Mouse (Mus musculus) Patski (cell line): ENCODE results near the gene Mrpl48. TPM values are rescaled to one million over a fixed set of nuclear protein-coding genes. Genes with fewer than 3 reads are reported as not detected.
A peak's percentile ranks its signal among the peaks of the same experiment; 100 is the strongest.

Experiments
- ATAC-seq: fragments of 100-300 bp; one replicate; pipeline ENCODE4 v1.8.0; 2021
- CTCF ChIA-PET: fragments of 350-600 bp; sonication (Branson Sonifier 250); formaldehyde crosslinking; loops from one replicate; lab custom pipeline; 2022; ENCODE audit warnings: inconsistent platforms; lab: Charles Lee
- POLR2A ChIA-PET: fragments of 350-600 bp; sonication (Branson Sonifier 250); formaldehyde crosslinking; loops from one replicate; lab custom pipeline; 2022; ENCODE audit warnings: antibody characterized with exemption, inconsistent platforms; lab: Charles Lee
- DNase-seq: peaks from one replicate; pipeline ENCODE4 v3.0.0-alpha.2; 2011; ENCODE audit warnings: low read depth, low spot score
- H3K27me3 ChIP-seq: fragments of 371-371 bp; one replicate; pipeline ENCODE4 v1.5.1; 2021
- CTCF ChIP-seq: fragments of 100-300 bp; IDR thresholded peaks from one replicate; pipeline ENCODE4 v1.5.1; 2021
- in situ Hi-C: fragments of 300-500 bp; cut with MboI; formaldehyde crosslinking; loops from 3 replicates; pipeline ENCODE4 v1.11.1; 2018; ENCODE audit warnings: low pct_unique_long_range_greater_than_20kb, mixed read lengths
- polyA plus RNA-seq: library from polyadenylated mRNA; unstranded; gene quantifications from one replicate; pipeline ENCODE4 v1.2.3, GENCODE M21; 2021

Mrpl48 gene
- polyA plus RNA-seq, 1 experiment from 2014 or later: 25.3 TPM

GRCm38 (mm10) chr7:100539516-100539915 is 68.6 kb downstream of the Mrpl48 start:
- ChIA-PET POLR2A (no interaction called here), CTCF (interaction anchor here (1.2 kb wide), 1 partner anchor 19 kb away, joined by 3 read pairs; no protein-coding TSS in a partner anchor)
- no peaks in the 10 kb centered on the region for H3K27me3 ChIP-seq
- in situ Hi-C loops: no loop called here
- TF ChIP-seq CTCF: no peak
- ATAC-seq: no peak
- no peak for DNase-seq

GRCm38 (mm10) chr7:100537519-100537902 is 70.6 kb downstream of the Mrpl48 start:
- CTCF ChIA-PET: interaction anchor here (1.3 kb wide), 1 partner anchor 101 kb away, joined by 3 read pairs; no protein-coding TSS in a partner anchor
- TF ChIP-seq CTCF: no peak
- in situ Hi-C loops: no loop called here
- ATAC-seq (no peak), DNase-seq (no peak)
- POLR2A ChIA-PET: interaction anchor here (1.0 kb wide), 1 partner anchor 14 kb away, joined by 3 read pairs; no protein-coding TSS in a partner anchor
- H3K27me3 ChIP-seq: no peaks in the 10 kb centered on the region

DNA sequence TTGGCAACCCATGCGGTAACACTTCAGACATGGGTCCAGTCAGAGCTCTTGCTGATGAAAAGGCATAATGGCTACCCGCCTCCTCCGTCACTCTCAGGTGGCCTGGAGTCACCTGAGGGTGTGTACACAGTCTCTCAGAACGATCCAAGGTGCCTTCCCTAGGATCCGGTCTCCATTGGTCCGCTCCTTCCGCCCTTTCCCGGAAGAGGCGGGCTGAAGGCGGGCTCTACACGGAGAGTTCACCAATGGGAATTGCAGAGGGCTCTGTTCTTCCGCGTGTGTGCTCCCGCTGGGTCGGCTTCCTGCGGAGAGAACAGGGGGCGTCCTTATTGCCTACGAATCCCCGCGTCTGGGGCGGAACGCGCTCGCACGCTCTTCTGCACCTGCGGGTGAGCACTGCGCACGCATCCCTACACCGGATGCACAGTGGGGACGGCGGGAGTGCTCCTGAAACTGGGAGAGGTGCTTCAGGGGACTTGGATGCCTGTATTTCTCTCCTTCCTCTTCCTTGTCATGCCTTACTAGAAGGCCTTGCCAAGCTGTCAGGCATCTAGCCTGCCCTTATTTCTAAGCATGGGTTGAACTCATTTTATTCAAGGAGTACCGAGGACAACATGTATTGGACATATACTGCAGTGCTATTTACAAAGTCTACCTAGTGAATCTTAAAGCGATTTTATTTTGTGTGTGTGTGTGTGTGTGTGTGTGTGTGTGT is 71.1 kb downstream of the Mrpl48 start, which contains the start of gene Coa4:
TSS of gene Coa4 (plus strand) at position 268 of the 715 bp plus-strand sequence.
- ATAC-seq: peak; percentile 94
- no peaks in the 10 kb centered on the region for H3K27me3 ChIP-seq
- CTCF ChIA-PET: no interaction called here
- in situ Hi-C loops: no loop called here
- TF ChIP-seq CTCF: no peak
- POLR2A ChIA-PET: interaction anchor here (0.6 to 1.2 kb wide), 4 partner anchors 13 to 305 kb away, joined by 3 to 4 read pairs (median 3); no protein-coding TSS in a partner anchor
- DNase-seq: peak; percentile 56

- in situ Hi-C loops: no loop called here
- ChIA-PET CTCF (interaction anchor here (0.6 to 0.7 kb wide), 2 partner anchors 15 to 312 kb away, joined by 3 to 4 read pairs; no protein-coding TSS in a partner anchor), POLR2A (interaction anchor here (1.2 kb wide), 1 partner anchor 103 kb away, joined by 3 read pairs; no protein-coding TSS in a partner anchor)
- no peaks in the 10 kb centered on the region for H3K27me3 ChIP-seq
- TF ChIP-seq CTCF: no peak
- no peak for DNase-seq
- ATAC-seq: no peak
These were observed 72.3 kb downstream of the Mrpl48 start for GRCm38 (mm10) chr7:100535831-100536230.

DNA sequence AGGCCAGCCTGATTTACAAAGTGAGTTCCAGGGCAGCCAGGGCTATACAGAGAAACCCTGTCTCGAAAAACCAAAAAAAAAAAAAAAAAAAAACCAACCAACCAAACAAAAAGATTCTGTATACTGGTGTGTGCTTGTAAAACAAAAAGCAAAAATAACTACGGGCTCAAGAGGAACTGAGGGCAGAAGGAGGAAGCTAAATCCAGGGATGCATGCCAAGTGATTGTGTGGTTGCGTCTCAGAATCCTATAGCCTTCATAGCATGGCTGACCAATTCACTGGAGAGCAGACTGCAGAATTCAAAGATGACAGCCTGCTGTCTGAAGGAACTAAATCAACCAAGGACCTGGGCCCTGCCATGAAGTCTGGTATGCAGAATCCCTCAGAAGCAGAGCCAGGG is 73.9 kb downstream of the Mrpl48 start:
- ChIA-PET CTCF (no interaction called here), POLR2A (interaction anchor here (0.7 kb wide), 1 partner anchor 11 kb away, joined by 3 read pairs; no protein-coding TSS in a partner anchor)
- no peak for TF ChIP-seq CTCF

GRCm38 (mm10) chr7:100533503-100533902 is 74.6 kb downstream of the Mrpl48 start:
- in situ Hi-C loops: no loop called here
- H3K27me3 ChIP-seq: no peaks in the 10 kb centered on the region
- no peak for DNase-seq
- ChIA-PET CTCF (no interaction called here), POLR2A (interaction anchor here (0.7 kb wide), 1 partner anchor 10 kb away, joined by 3 read pairs; no protein-coding TSS in a partner anchor)
- ATAC-seq: no peak
- TF ChIP-seq CTCF: no peak

More for the DNA sequence above, 73.9 kb downstream of the Mrpl48 start:
- in situ Hi-C loops: no loop called here
- no peak for ATAC-seq
- no peak for DNase-seq
- H3K27me3 ChIP-seq: no peaks in the 10 kb centered on the region

DNA sequence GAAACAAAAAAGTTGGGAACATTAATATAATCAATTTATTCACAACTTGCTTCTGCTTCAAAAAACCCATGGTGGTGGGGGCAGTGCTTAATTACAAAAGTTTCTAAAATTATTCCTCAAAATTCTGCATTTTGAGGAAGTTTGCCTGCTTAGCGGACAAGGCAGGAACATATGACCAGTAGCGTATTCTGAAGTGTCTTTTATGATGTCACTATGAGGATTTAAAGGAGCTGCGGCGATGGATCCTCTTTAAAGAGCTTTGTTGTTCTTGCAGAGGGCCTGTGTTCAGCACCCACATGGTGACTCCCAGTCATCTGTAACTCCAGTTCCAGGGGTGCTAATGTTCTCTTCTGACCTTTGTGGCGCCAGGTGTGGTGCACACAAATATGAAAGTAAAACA is 77.3 kb downstream of the Mrpl48 start:
- CTCF ChIA-PET: interaction anchor here (3.0 kb wide), 1 partner anchor 10 kb away, joined by 10 read pairs; no protein-coding TSS in a partner anchor
- POLR2A ChIA-PET: no interaction called here
- ATAC-seq: no peak
- DNase-seq: no peak
- in situ Hi-C loops: no loop called here
- TF ChIP-seq CTCF: no peak
- no peaks in the 10 kb centered on the region for H3K27me3 ChIP-seq

DNA sequence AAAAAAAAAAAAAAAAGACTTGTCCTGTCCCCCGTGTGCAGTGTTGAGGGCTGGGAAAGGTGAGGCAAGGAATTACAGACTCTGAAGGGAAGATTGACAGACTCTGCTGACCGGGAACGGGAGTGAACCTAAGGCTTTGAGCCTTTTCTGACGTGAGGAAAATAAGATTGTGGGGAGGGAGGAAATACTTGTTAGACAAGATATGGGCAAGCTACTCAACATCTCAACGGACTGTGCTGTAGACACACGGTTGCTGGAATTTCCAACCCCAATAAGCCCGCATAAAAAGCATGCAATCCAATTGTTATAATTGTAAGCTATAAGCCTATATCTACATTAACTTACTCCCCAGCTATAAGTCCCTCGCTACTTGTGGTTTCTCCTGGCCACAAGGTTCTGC is 83.4 kb downstream of the Mrpl48 start:
- H3K27me3 ChIP-seq: no peaks in the 10 kb centered on the region
- ChIA-PET CTCF (no interaction called here), POLR2A (no interaction called here)
- no peak for TF ChIP-seq CTCF
- DNase-seq (no peak), ATAC-seq (no peak)
- in situ Hi-C loops: loop anchor here (10.0 kb wide), 2 partner anchors 110 to 340 kb away; partner anchors contain the start of gene Relt

DNA sequence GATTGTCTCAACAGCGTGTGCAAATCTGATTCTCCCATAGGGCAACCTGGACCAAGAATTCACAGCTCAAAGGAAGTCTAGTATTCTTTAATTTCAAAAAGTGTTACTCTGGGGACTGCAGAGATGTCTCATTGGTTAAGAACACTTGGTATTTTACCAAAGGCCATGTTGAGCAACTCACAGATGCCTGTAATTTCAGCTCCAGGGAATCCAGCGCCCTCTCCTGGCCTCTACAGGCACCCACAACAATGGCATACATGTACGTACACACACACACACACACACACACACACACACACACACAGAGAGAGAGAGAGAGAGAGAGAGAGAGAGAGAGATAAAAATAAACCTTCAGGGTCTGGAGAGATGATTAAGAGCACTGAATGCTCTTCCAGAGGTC is 85.9 kb downstream of the Mrpl48 start:
- CTCF ChIA-PET: no interaction called here
- in situ Hi-C loops: loop anchor here (10.0 kb wide), 2 partner anchors 113 to 343 kb away; partner anchors contain the start of gene Relt
- POLR2A ChIA-PET: interaction anchor here (0.6 kb wide), 1 partner anchor 150 kb away, joined by 5 read pairs; no protein-coding TSS in a partner anchor
- peak; percentile 18 for TF ChIP-seq CTCF
- no peaks in the 10 kb centered on the region for H3K27me3 ChIP-seq
- DNase-seq: no peak
- no peak for ATAC-seq

- DNase-seq: no peak
- in situ Hi-C loops: loop anchor here (10.0 kb wide), 2 partner anchors 114 to 344 kb away; partner anchors contain the start of gene Relt
- ATAC-seq: no peak
- ChIA-PET CTCF (interaction anchor here (0.6 to 1.7 kb wide), 22 partner anchors 10 to 166 kb away, joined by 3 to 16 read pairs (median 4); no protein-coding TSS in a partner anchor), POLR2A (interaction anchor here (0.6 to 1.2 kb wide), 2 partner anchors 22 to 775 kb away, joined by 3 to 4 read pairs; no protein-coding TSS in a partner anchor)
- TF ChIP-seq CTCF: peak; percentile 96
- H3K27me3 ChIP-seq: peaks cover 3% of the 10 kb centered on the region
These were observed 87.3 kb downstream of the Mrpl48 start for GRCm38 (mm10) chr7:100520663-100521285.
